Mouse (Mus musculus) left cerebral cortex, postnatal 4 days (tissue): ENCODE measurements around the gene Agfg1. TPM values are rescaled to one million over a fixed set of nuclear protein-coding genes. Genes with fewer than 3 reads are reported as not detected.
A peak's percentile ranks its signal among the peaks of the same experiment; 100 is the strongest.

ENCODE experiments used
- DNase-seq: peaks from one replicate; pipeline ENCODE4 v3.0.0-alpha.2; 2022
- intact Hi-C: fragments of 180-260 bp; cut with DNase I; formaldehyde crosslinking; loops from one replicate; pipeline ENCODE4 v1.15.1; 2025
- total RNA-seq, 2 experiments: library from RNA; stranded (reverse); gene quantifications; 2 replicates each; pipeline ENCODE4 v1.2.3; 2021

The Agfg1 gene
- 100 to 1,000 TPM in 1 of 2 experiments, 10 to 100 TPM in 1; 96.1 to 106 TPM for total RNA-seq

DNA sequence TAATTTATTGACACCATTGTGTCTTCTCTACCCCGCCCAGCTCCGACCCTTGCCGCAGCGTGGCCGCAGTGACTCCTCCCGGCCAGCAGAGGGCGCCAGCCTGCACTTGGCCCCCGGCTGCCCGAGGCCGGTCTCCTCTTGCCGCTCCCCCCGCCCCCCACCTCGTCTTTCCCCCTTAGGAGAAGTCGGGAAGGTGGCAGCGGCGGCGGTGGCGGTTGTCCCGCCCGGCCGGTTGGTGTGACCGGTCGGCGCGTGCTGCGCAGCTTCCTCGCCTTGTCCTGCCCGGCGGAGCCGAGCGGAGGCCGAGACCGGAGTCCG, at the start of gene Agfg1:
Gene Agfg1, plus strand, starts transcription at position 188 of the 318 bp plus-strand sequence.
- peak; percentile 97 for DNase-seq
- intact Hi-C loops = loop anchor here (5.0 kb wide), 1 partner anchor 37 kb away; no protein-coding TSS in a partner anchor

- DNase-seq = peak; percentile 31
- intact Hi-C loops = no loop called here
These were observed 48.2 kb upstream of the Agfg1 start for GRCm38 (mm10) chr1:82791105-82791504.

- DNase-seq = no peak
- intact Hi-C loops = no loop called here
These were observed 47.0 kb upstream of the Agfg1 start for GRCm38 (mm10) chr1:82792238-82792637.

DNA sequence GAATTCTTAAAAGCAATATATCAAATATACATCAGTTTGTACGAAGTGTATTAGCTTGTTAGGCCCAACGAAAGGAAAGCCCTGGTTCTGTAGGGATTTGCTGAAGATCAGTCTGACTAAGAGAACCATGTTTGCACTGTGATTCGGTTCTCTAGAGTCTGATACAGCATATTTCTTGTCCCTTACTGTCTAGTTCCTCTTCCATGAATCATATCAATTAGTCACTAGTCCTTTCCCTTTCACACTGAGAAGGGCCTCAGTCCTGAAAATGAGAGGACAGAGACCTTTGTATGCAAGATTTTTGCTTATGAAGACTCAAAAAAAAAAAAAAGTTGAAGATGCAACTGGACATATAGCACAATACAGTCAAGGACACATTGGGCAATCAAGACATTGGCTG, 46.2 kb upstream of the Agfg1 start:
- DNase-seq = no peak
- intact Hi-C loops = no loop called here

GRCm38 (mm10) chr1:82793986-82794385, 45.3 kb upstream of the Agfg1 start:
- DNase-seq = no peak
- intact Hi-C loops = no loop called here

DNA sequence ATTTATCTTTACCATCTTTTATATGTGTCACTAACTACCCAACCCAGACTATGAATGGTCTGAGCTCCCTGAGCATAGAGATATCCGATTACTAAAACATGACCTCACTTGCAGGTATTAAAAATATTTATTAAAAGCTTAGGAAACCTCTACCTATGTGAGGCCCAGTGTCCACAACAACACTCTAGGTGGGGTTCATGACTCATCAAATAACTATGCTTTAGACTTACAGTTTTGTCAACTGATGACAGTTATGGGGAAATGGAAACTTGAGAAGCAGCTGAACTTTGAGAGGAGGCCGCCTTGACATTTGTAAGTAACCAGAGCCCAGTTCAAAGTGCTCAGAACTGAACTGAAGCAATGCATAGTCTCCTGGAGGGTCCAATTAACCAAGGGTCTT, 44.1 kb upstream of the Agfg1 start:
- no peak for DNase-seq
- intact Hi-C loops = loop anchor here (5.0 kb wide), 1 partner anchor 182 kb away; no protein-coding TSS in a partner anchor

DNA sequence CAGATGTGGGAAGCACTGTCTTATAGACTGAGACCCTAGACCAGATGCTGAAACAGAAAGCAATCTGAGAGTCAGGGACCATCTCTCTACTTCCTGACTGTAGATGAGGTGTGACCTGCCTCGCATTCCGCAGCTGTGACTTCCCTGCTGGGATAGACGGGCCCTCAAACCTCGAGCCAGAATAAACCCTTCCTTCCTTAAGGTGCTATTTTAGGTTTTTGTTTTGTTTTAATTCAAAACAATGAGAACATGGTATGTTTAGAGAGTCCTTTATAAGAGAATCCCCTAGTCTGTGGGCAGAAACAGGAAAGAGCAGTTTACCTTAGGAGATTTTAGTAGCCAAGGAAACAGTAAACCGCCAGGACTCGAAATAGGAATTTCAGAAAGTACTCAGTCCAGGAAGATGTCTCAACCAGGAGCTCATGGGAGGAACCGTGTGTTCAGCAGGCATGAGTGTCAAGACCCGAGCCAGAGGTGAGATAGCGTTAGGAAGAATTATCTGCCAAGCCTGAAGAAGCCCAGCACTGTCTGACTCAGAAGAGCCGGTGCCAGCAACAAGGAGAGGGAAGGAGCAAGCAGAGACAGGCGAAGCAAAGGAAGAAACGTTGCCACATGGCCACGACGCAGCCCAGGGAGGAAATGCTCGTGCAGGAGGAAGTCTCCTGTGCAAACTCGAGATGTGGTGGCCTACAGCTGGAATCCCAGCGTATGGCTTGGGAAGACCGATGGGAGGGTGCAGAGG, 43.4 kb upstream of the Agfg1 start:
- intact Hi-C loops = loop anchor here (5.0 kb wide), 1 partner anchor 181 kb away; no protein-coding TSS in a partner anchor
- DNase-seq = no peak

DNA sequence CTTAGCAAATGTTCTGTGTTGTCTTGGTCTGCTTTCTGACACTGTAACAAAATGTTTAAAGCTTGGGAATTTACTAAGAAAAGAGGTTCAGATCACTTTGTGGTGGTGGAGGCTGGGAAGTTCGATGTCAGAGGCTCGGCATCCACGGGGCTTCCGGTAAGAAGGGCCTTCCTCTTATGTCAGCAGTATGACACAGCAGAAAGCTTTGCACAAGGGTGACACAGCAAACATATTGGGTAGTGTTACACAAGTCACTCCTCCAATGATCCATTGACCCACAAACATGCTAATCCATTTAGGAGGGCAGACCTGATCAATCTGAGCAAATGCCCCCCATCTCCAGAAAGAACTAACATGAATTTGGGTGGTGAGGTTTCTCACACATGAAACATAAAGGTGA, 42.2 kb upstream of the Agfg1 start:
- no peak for DNase-seq
- intact Hi-C loops = loop anchor here (5.0 kb wide), 1 partner anchor 180 kb away; no protein-coding TSS in a partner anchor

- no peak for DNase-seq
- intact Hi-C loops = loop anchor here (5.0 kb wide), 1 partner anchor 179 kb away; no protein-coding TSS in a partner anchor
These were observed 41.0 kb upstream of the Agfg1 start for GRCm38 (mm10) chr1:82798304-82798703.

DNA sequence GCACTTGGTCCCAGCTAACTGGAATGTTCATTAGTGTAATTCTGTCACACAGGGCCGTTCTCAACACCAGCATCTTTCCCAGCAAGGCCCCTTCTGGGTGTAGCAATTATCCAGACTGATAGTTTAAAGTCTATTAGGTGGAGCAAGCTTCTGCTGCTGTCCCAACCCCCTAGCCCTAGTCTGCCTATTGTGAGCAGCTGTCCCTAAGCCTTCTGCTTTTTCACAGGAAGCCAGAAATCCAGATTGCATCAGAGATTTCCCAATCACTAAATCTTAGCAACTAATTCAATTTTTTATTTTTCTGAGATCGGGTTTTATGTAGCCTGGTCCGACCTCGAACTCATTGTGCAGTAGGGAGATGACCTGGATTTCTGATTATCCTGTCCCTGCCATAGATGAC, 40.4 kb upstream of the Agfg1 start:
- intact Hi-C loops = loop anchor here (5.0 kb wide), 1 partner anchor 178 kb away; no protein-coding TSS in a partner anchor

GRCm38 (mm10) chr1:82801105-82801783, 38.0 kb upstream of the Agfg1 start:
- DNase-seq = no peak
- intact Hi-C loops = loop anchor here (5.0 kb wide), 1 partner anchor 36 kb away; the partner anchor contains the start of gene Agfg1

More for the DNA sequence above, 40.4 kb upstream of the Agfg1 start:
- no peak for DNase-seq

GRCm38 (mm10) chr1:82803608-82804007, 35.7 kb upstream of the Agfg1 start:
- DNase-seq = no peak
- intact Hi-C loops = loop anchor here (5.0 kb wide), 1 partner anchor 34 kb away; the partner anchor contains the start of gene Agfg1

- no peak for DNase-seq
- intact Hi-C loops = loop anchor here (5.0 kb wide), 1 partner anchor 33 kb away; the partner anchor contains the start of gene Agfg1
These were observed 35.2 kb upstream of the Agfg1 start for GRCm38 (mm10) chr1:82804059-82804458.

DNA sequence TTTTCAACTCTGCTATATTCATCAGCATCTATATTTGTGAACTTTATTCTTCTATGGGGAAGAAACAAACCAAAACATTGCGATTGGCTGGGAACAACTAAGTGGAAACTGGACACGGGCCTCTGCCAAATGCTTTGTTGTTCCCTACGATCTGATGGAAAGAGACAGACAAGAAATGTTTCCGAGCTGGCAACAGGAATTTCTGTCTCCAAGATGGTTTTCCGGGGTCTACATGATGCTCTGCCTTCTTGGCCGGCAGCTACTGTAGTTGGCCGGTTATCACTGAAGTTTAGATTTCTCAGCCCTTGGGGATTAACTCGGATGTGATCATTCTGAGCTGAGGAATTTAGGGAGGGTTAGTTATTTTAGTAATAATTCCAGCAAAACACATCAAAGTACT, 32.9 kb upstream of the Agfg1 start:
- intact Hi-C loops = no loop called here
- no peak for DNase-seq

- DNase-seq = no peak
- intact Hi-C loops = no loop called here
These were observed 32.1 kb upstream of the Agfg1 start for GRCm38 (mm10) chr1:82807206-82807605.

DNA sequence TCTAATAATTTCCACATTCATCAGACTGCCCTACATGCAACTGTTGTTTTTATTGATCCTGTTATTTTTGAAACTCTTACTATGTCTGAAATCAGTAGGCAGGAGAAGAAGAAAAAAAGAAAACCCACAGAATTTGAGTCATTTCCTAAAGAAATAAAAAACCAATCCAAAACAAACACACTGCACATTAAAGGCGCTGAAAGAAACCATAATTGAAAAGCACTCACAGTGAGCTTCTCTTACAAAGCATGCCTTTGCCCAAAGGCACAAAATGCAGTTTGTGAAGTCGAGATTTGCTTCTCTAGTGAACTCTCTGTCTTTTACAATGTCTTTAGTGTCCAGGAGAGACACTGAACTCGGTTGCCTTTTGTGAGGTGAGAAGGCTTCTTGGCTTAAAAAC, 30.7 kb upstream of the Agfg1 start:
- intact Hi-C loops = no loop called here
- no peak for DNase-seq

DNA sequence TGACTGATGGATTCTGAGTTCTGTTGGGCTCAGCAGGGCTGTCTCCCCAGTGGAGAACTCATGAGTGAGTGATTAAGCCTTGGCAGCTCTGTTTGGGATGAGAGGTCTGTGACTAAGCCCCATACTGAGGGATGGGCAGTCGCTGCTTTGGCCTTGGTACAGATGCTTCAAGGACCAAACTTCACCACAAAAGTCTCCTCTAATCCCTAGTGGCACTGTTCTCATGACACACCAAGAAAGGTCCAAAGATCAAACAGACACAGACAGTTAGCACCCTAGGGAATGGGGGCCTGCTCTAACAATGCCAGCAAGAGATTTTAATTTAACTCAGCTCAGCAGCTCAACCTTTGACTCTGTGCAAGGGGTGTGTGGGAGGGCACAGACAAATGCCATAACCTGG, 27.5 kb upstream of the Agfg1 start:
- DNase-seq = no peak
- intact Hi-C loops = no loop called here

- DNase-seq = no peak
- intact Hi-C loops = no loop called here
These were observed 23.2 kb upstream of the Agfg1 start for GRCm38 (mm10) chr1:82815941-82816716.

- intact Hi-C loops = no loop called here
- DNase-seq = no peak
These were observed 19.9 kb upstream of the Agfg1 start for GRCm38 (mm10) chr1:82819366-82819765.

DNA sequence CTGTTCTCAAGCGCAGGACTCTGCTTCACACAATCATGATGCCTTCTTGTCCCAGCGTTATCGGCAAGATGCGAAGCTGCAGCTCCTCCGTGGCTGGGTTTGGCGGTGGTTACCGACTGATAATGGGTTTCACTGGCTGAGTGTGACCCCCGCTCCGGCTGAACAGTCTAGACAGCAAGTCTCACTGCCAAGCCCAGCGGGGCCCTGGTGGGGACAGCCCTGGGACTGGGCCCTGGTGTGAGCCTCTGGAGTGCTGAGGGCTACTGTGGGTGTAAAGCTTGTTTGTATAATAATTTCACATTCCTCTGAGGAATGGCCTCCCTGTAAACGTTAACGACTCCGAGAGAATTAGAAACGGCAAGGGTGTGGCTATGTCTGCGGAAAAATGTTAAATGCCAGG, 19.1 kb upstream of the Agfg1 start:
- DNase-seq = peak; percentile 13
- intact Hi-C loops = no loop called here

GRCm38 (mm10) chr1:82820626-82821186, 18.6 kb upstream of the Agfg1 start:
- intact Hi-C loops = no loop called here
- DNase-seq = no peak
